Mouse (Mus musculus) heart, embryonic 11.5 days (tissue): ENCODE data around the gene Ttc7. TPM values are rescaled to one million over a fixed set of nuclear protein-coding genes. Genes with fewer than 3 reads are reported as not detected.

Experiments used
- ATAC-seq: fragments of 200-750 bp; cut with Nextera tagmentation; replicated peaks from 2 replicates; pipeline ENCODE4 v1.8.0; 2017; ENCODE audit warnings: moderate library complexity; ENCODE audit not compliant: insufficient number of reproducible peaks, low FRiP score, low TSS enrichment
- H3K27ac ChIP-seq: fragments of 300-500 bp; sonication (generic); 2 replicates; pipeline ENCODE4 v1.5.1; 2014; ENCODE audit warnings: mild to moderate bottlenecking, low read depth, low read length
- H3K27me3 ChIP-seq: fragments of 300-500 bp; sonication (generic); 2 replicates; pipeline ENCODE4 v1.6.1; 2014; ENCODE audit warnings: mild to moderate bottlenecking, low read length, mixed read lengths; ENCODE audit not compliant: control insufficient read depth, insufficient read depth
- H3K36me3 ChIP-seq: fragments of 300-500 bp; sonication (generic); 2 replicates; pipeline ENCODE4 v1.6.1; 2014; ENCODE audit warnings: mild to moderate bottlenecking, low read length, moderate library complexity, mixed read lengths; ENCODE audit not compliant: control insufficient read depth, insufficient read depth
- H3K4me1 ChIP-seq: fragments of 300-500 bp; sonication (generic); 2 replicates; pipeline ENCODE4 v1.6.1; 2014; ENCODE audit warnings: low read length; ENCODE audit not compliant: control insufficient read depth, insufficient read depth
- H3K4me2 ChIP-seq: fragments of 300-500 bp; sonication (generic); 2 replicates; pipeline ENCODE4 v1.6.1; 2014; ENCODE audit warnings: mild to moderate bottlenecking, moderate library complexity
- H3K4me3 ChIP-seq: fragments of 300-500 bp; sonication (generic); 2 replicates; pipeline ENCODE4 v1.5.1; 2014; ENCODE audit warnings: low read depth, low read length
- H3K9ac ChIP-seq: fragments of 300-500 bp; sonication (generic); 2 replicates; pipeline ENCODE4 v1.6.1; 2014; ENCODE audit warnings: mild to moderate bottlenecking, low read depth, low read length, moderate library complexity
- H3K9me3 ChIP-seq: fragments of 300-500 bp; sonication (generic); replicated peaks from 2 replicates; pipeline ENCODE4 v1.6.1; 2016; ENCODE audit warnings: low read length; ENCODE audit not compliant: control insufficient read depth
- WGBS: fragments of 180-500 bp; shearing (Covaris S2); extraction: QIAGEN DNeasy Blood & Tissue Kit; methylation state at CpG from one replicate; pipeline ENCODE4 v1.1.7; 2014; ENCODE audit not compliant: insufficient replicate concordance; 5-methylcytosine and 5-hydroxymethylcytosine counted together
- polyA plus RNA-seq: library from polyadenylated mRNA; unstranded; fragments of >200 nt; fragmentation: Nextera tagmentation; extraction: Ambion mirVana; gene quantifications from 2 replicates; pipeline ENCODE4 v1.2.1, GENCODE M21; 2014

Gene Ttc7
- polyA plus RNA-seq = 1.4 and 1.9 TPM in 2 replicates

GRCm38 (mm10) chr17:87282706-87283053 is at the start of gene Ttc7:
Gene Ttc7 (plus strand): TSS chr17:87282886.
- H3K4me1 ChIP-seq = peaks cover 10% of the 10 kb centered on the region
- peaks cover 39% of the 10 kb centered on the region for H3K27me3 ChIP-seq

GRCm38 (mm10) chr17:87235019-87235418 is 47.7 kb upstream of the Ttc7 start:
- no peaks in the 10 kb centered on the region for H3K36me3 ChIP-seq
- no peak overlapping the region for H3K4me2 ChIP-seq
- 89% methylated on average over 6 of the region's 6 CpGs for WGBS
- H3K9me3 ChIP-seq = no peaks in the 10 kb centered on the region
- no peaks in the 10 kb centered on the region for H3K27me3 ChIP-seq
- H3K9ac ChIP-seq = no peak overlapping the region
- no peak overlapping the region for H3K27ac ChIP-seq
- ATAC-seq = no peak
- H3K4me1 ChIP-seq = peaks cover 10% of the 10 kb centered on the region; the same call in 1 of the 2 replicates
- no peak overlapping the region for H3K4me3 ChIP-seq

More at GRCm38 (mm10) chr17:87282706-87283053, at the start of gene Ttc7:
- ATAC-seq = peak; percentile 94
- H3K4me3 ChIP-seq = peak within 1 kb of the TSS; percentile 71
- H3K36me3 ChIP-seq = no peaks in the 10 kb centered on the region
- H3K4me2 ChIP-seq = peak within 1 kb of the TSS; percentile 97
- 0% methylated on average over 24 of the region's 38 CpGs for WGBS
- H3K27ac ChIP-seq = peak within 1 kb of the TSS; percentile 72
- peak within 1 kb of the TSS; percentile 82 for H3K9ac ChIP-seq
- H3K9me3 ChIP-seq = no peaks in the 10 kb centered on the region

GRCm38 (mm10) chr17:87236725-87237650 is 45.7 kb upstream of the Ttc7 start:
- H3K36me3 ChIP-seq = no peaks in the 10 kb centered on the region
- H3K4me2 ChIP-seq = peak overlapping the region; percentile 12
- peaks cover 10% of the 10 kb centered on the region; the same call in 1 of the 2 replicates for H3K4me1 ChIP-seq
- H3K4me3 ChIP-seq = no peak overlapping the region
- 34% methylated on average over 18 of the region's 18 CpGs for WGBS
- no peak for ATAC-seq
- H3K9ac ChIP-seq = 0 out of 2 replicates have a peak overlapping the region, but pooled peaks have one; percentile 3
- no peaks in the 10 kb centered on the region for H3K27me3 ChIP-seq
- no peaks in the 10 kb centered on the region for H3K9me3 ChIP-seq
- H3K27ac ChIP-seq = peak overlapping the region; percentile 13; the same call in 1 of the 2 replicates

GRCm38 (mm10) chr17:87237826-87238225 is 44.9 kb upstream of the Ttc7 start:
- Histone ChIP-seq H3K9me3 (no peaks in the 10 kb centered on the region), H3K36me3 (no peaks in the 10 kb centered on the region), H3K4me3 (no peak overlapping the region), H3K4me1 (peaks cover 10% of the 10 kb centered on the region; the same call in 1 of the 2 replicates), H3K27me3 (no peaks in the 10 kb centered on the region), H3K9ac (no peak overlapping the region), H3K27ac (no peak overlapping the region), H3K4me2 (no peak overlapping the region)
- WGBS = 77% methylated on average over 11 of the region's 11 CpGs
- no peak for ATAC-seq

GRCm38 (mm10) chr17:87246103-87246502 is 36.6 kb upstream of the Ttc7 start:
- H3K36me3 ChIP-seq = no peaks in the 10 kb centered on the region
- no peaks in the 10 kb centered on the region for H3K27me3 ChIP-seq
- no peak overlapping the region for H3K9ac ChIP-seq
- H3K9me3 ChIP-seq = no peaks in the 10 kb centered on the region
- WGBS = 48% methylated on average over 9 of the region's 9 CpGs
- H3K4me2 ChIP-seq = no peak overlapping the region
- no peak overlapping the region for H3K27ac ChIP-seq
- peaks cover 5% of the 10 kb centered on the region for H3K4me1 ChIP-seq
- H3K4me3 ChIP-seq = no peak overlapping the region
- no peak for ATAC-seq

GRCm38 (mm10) chr17:87254384-87254783 is 28.3 kb upstream of the Ttc7 start:
- WGBS = 83% methylated on average over 8 of the region's 8 CpGs
- Histone ChIP-seq H3K4me1 (no peaks in the 10 kb centered on the region), H3K4me2 (no peak overlapping the region), H3K36me3 (peaks cover 27% of the 10 kb centered on the region), H3K27me3 (no peaks in the 10 kb centered on the region), H3K27ac (no peak overlapping the region), H3K9ac (no peak overlapping the region), H3K9me3 (no peaks in the 10 kb centered on the region), H3K4me3 (no peak overlapping the region)
- no peak for ATAC-seq

- no peaks in the 10 kb centered on the region for H3K9me3 ChIP-seq
- 87% methylated on average over 16 of the region's 16 CpGs for WGBS
- ATAC-seq = no peak
Measured at GRCm38 (mm10) chr17:87255672-87256071, 27.0 kb upstream of the Ttc7 start.

GRCm38 (mm10) chr17:87263401-87263800 is 19.3 kb upstream of the Ttc7 start:
- no peak overlapping the region for H3K27ac ChIP-seq
- WGBS = 87% methylated on average over 6 of the region's 6 CpGs
- no peak for ATAC-seq
- H3K4me3 ChIP-seq = no peak overlapping the region
- no peak overlapping the region for H3K9ac ChIP-seq
- H3K36me3 ChIP-seq = peaks cover 21% of the 10 kb centered on the region
- no peaks in the 10 kb centered on the region for H3K27me3 ChIP-seq
- H3K4me2 ChIP-seq = peak overlapping the region; percentile 15; the same call in 1 of the 2 replicates
- H3K4me1 ChIP-seq = peaks cover 7% of the 10 kb centered on the region; the same call in 1 of the 2 replicates
- H3K9me3 ChIP-seq = no peaks in the 10 kb centered on the region; the same call in 1 of the 2 replicates

More at GRCm38 (mm10) chr17:87255672-87256071, 27.0 kb upstream of the Ttc7 start:
- no peak overlapping the region for H3K9ac ChIP-seq
- H3K4me2 ChIP-seq = no peak overlapping the region
- peaks cover 37% of the 10 kb centered on the region for H3K36me3 ChIP-seq
- no peaks in the 10 kb centered on the region for H3K4me1 ChIP-seq
- no peaks in the 10 kb centered on the region for H3K27me3 ChIP-seq
- H3K27ac ChIP-seq = no peak overlapping the region
- no peak overlapping the region for H3K4me3 ChIP-seq
